Mouse (Mus musculus) hindbrain, postnatal 0 days (tissue): ENCODE measurements around the gene Fto. TPM values are rescaled to one million over a fixed set of nuclear protein-coding genes. Genes with fewer than 3 reads are reported as not detected.

Experiments
- ATAC-seq: fragments of 200-750 bp; cut with Nextera tagmentation; 2 replicates; pipeline ENCODE4 v1.8.0; 2017; ENCODE audit warnings: mild to moderate bottlenecking, moderate TSS enrichment, moderate library complexity
- DNase-seq: peaks from one replicate; pipeline ENCODE4 v3.0.0-alpha.2; 2015; ENCODE audit warnings: low spot score
- H3K27ac ChIP-seq: fragments of 300-500 bp; sonication (generic); 2 replicates; pipeline ENCODE4 v1.5.1; 2014; ENCODE audit warnings: mild to moderate bottlenecking
- H3K27me3 ChIP-seq: fragments of 300-500 bp; sonication (generic); 2 replicates; pipeline ENCODE4 v1.6.1; 2014; ENCODE audit warnings: low read length, mixed read lengths; ENCODE audit not compliant: insufficient read depth
- H3K36me3 ChIP-seq: fragments of 300-500 bp; sonication (generic); 2 replicates; pipeline ENCODE4 v1.6.1; 2014; ENCODE audit warnings: low read length, mixed read lengths; ENCODE audit not compliant: insufficient read depth
- H3K4me1 ChIP-seq: fragments of 300-500 bp; sonication (generic); 2 replicates; pipeline ENCODE4 v1.6.1; 2014; ENCODE audit warnings: antibody characterized with exemption, low read length, mixed read lengths; ENCODE audit not compliant: insufficient read depth
- H3K4me2 ChIP-seq: fragments of 300-500 bp; sonication (generic); 2 replicates; pipeline ENCODE4 v1.6.1; 2014; ENCODE audit warnings: low read depth, mild to moderate bottlenecking, low read length, moderate library complexity, mixed read lengths
- H3K4me3 ChIP-seq: fragments of 300-500 bp; sonication (generic); 2 replicates; pipeline ENCODE4 v1.5.1; 2014; ENCODE audit warnings: low read length
- H3K9ac ChIP-seq: fragments of 300-500 bp; sonication (generic); replicated peaks from 2 replicates; pipeline ENCODE4 v1.6.1; 2014; ENCODE audit warnings: mild to moderate bottlenecking, low read length, moderate library complexity, mixed read lengths
- H3K9me3 ChIP-seq: fragments of 300-500 bp; sonication (generic); 2 replicates; pipeline ENCODE4 v1.6.1; 2016; ENCODE audit warnings: low read length, mixed read lengths
- CTCF ChIP-seq: IDR thresholded peaks from 2 replicates; pipeline ENCODE4 v1.5.1; 2016; ENCODE audit warnings: antibody characterized with exemption, control low read depth, low read depth
- WGBS: fragments of 180-500 bp; shearing (Covaris S2); extraction: QIAGEN DNeasy Blood & Tissue Kit; methylation state at CpG from one replicate; pipeline ENCODE4 v1.1.7; 2014; 5-methylcytosine and 5-hydroxymethylcytosine counted together
- polyA plus RNA-seq: library from polyadenylated mRNA; unstranded; fragments of >200 nt; fragmentation: Nextera tagmentation; extraction: Ambion mirVana; gene quantifications from 2 replicates; pipeline ENCODE4 v1.2.1, GENCODE M21; 2015
- total RNA-seq: library from RNA; depleted of rRNA; stranded (reverse); fragments of >200 nt; gene quantifications from 2 replicates; pipeline ENCODE4 v1.2.3, GENCODE M21; 2014

Fto gene
- total and polyA plus RNA-seq, 2 experiments from 2014 or later = 80.7 to 122 TPM

GRCm38 (mm10) chr8:91607091-91607490 lies 293.8 kb downstream of the Fto start:
- WGBS = 35% methylated on average over 5 of the region's 5 CpGs
- no peak for TF ChIP-seq CTCF
- ATAC-seq (no peak), DNase-seq (no peak)
- H3K4me2 ChIP-seq = no peak overlapping the region
- H3K27ac ChIP-seq = no peak overlapping the region
- no peaks in the 10 kb centered on the region; the same call in 1 of the 2 replicates for H3K4me1 ChIP-seq
- H3K27me3 ChIP-seq = 0 out of 2 replicates have a peak, but pooled peaks cover 3% of the 10 kb centered on the region
- no peaks in the 10 kb centered on the region for H3K9me3 ChIP-seq
- H3K4me3 ChIP-seq = no peak overlapping the region
- no peak overlapping the region for H3K9ac ChIP-seq
- no peaks in the 10 kb centered on the region for H3K36me3 ChIP-seq

- no peak overlapping the region for H3K4me3 ChIP-seq
- ATAC-seq (no peak), DNase-seq (no peak)
- 0 out of 2 replicates have a peak, but pooled peaks cover 3% of the 10 kb centered on the region for H3K27me3 ChIP-seq
- H3K4me2 ChIP-seq = no peak overlapping the region
- TF ChIP-seq CTCF = no peak
- peaks cover 4% of the 10 kb centered on the region for H3K4me1 ChIP-seq
- H3K36me3 ChIP-seq = no peaks in the 10 kb centered on the region
- 51% methylated on average over 7 of the region's 7 CpGs for WGBS
- no peak overlapping the region for H3K9ac ChIP-seq
- no peaks in the 10 kb centered on the region for H3K9me3 ChIP-seq
- no peak overlapping the region for H3K27ac ChIP-seq
These were observed 297.9 kb downstream of the Fto start for GRCm38 (mm10) chr8:91611191-91611590.

GRCm38 (mm10) chr8:91611723-91612362 lies 298.5 kb downstream of the Fto start:
- Histone ChIP-seq H3K27me3 (0 out of 2 replicates have a peak, but pooled peaks cover 3% of the 10 kb centered on the region), H3K9ac (no peak overlapping the region), H3K4me2 (no peak overlapping the region; the same call in 1 of the 2 replicates), H3K9me3 (no peaks in the 10 kb centered on the region), H3K27ac (no peak overlapping the region), H3K36me3 (no peaks in the 10 kb centered on the region), H3K4me3 (no peak overlapping the region), H3K4me1 (peaks cover 4% of the 10 kb centered on the region)
- DNase-seq (peak; percentile 50), ATAC-seq (no peak)
- 27% methylated on average over 14 of the region's 14 CpGs for WGBS
- no peak for TF ChIP-seq CTCF

DNA sequence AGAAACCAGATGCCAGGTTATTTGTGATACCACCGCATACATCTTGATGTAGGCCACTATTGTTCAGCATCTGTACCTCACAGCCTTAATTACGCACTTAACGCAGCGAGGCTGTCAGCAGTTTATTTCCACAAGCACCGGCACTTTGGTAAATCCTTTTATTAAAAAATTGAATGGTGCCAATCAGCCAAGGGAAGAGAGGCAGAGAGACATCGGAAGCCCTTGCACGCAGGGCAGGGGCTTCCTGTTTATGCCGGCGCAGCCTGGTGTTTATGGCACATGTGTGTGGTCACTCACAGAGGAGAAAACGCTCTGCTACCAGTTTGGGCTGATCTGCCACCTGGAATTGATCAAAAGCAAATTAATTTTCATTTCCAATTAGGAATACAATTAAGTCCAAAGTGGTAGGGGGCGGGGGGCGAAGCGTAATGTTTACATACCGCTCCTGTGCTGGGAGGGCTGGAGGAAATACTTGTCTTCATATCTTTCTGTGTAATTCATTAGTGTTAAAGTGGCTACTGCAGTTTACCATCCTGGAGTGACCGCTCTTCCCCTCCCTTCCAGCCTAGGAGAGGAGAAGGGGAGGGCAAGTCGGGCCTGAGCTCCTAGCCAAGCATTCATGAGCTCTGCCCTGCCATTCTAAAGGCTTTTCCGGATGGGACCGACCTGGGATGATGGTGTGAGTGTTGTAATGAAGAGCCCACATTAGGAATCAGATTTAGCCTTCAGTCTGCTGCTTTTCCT lies 299.2 kb downstream of the Fto start:
- H3K27me3 ChIP-seq = 0 out of 2 replicates have a peak, but pooled peaks cover 3% of the 10 kb centered on the region
- no peaks in the 10 kb centered on the region for H3K9me3 ChIP-seq
- H3K4me3 ChIP-seq = no peak overlapping the region
- ATAC-seq = no peak
- peaks cover 4% of the 10 kb centered on the region for H3K4me1 ChIP-seq
- no peak overlapping the region for H3K9ac ChIP-seq
- H3K4me2 ChIP-seq = no peak overlapping the region; the same call in 1 of the 2 replicates
- H3K36me3 ChIP-seq = no peaks in the 10 kb centered on the region
- no peak for TF ChIP-seq CTCF
- WGBS = 39% methylated on average over 18 of the region's 18 CpGs
- no peak for DNase-seq
- H3K27ac ChIP-seq = no peak overlapping the region

- Histone ChIP-seq H3K4me3 (no peak overlapping the region), H3K9ac (no peak overlapping the region), H3K4me1 (peaks cover 12% of the 10 kb centered on the region), H3K27ac (no peak overlapping the region), H3K27me3 (0 out of 2 replicates have a peak, but pooled peaks cover 3% of the 10 kb centered on the region), H3K9me3 (no peaks in the 10 kb centered on the region), H3K36me3 (no peaks in the 10 kb centered on the region), H3K4me2 (no peak overlapping the region)
- TF ChIP-seq CTCF = no peak
- WGBS = 55% methylated on average over 9 of the region's 9 CpGs
- ATAC-seq (no peak), DNase-seq (no peak)
These were observed 300.3 kb downstream of the Fto start for GRCm38 (mm10) chr8:91613603-91614002.

DNA sequence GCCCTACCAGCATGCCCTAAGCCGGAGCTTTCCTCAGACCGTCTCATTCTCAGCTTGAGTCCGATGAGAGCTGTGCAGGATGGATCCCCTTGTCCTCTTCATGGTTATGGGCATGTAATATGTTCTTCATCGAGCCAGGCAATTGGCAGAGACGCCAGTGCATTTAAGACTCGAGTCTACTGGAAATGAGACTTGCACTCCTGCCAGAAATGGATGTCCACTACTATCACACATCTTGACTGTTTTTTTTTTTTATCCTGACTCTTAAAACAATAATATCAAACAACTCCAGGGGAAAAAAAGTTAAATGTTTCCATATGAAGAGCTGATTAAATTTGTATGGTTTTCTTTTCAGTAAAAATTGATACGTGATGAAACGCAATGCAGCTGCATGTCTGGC lies 301.9 kb downstream of the Fto start:
- Histone ChIP-seq H3K36me3 (no peaks in the 10 kb centered on the region), H3K4me1 (peaks cover 12% of the 10 kb centered on the region), H3K27ac (no peak overlapping the region), H3K4me3 (no peak overlapping the region), H3K9me3 (no peaks in the 10 kb centered on the region), H3K27me3 (no peaks in the 10 kb centered on the region; the same call in 1 of the 2 replicates), H3K4me2 (no peak overlapping the region), H3K9ac (no peak overlapping the region)
- TF ChIP-seq CTCF = no peak
- 65% methylated on average over 8 of the region's 8 CpGs for WGBS
- ATAC-seq (no peak), DNase-seq (no peak)
